Mouse (Mus musculus): ENCODE results near the gene Tmprss6.

Tmprss6 gene

GRCm38 (mm10) chr15:78447121-78447520 lies 21.3 kb downstream of the Tmprss6 start:
- no peak for DNase-seq (ENCODE audit: low spot score)

GRCm38 (mm10) chr15:78443857-78444256 lies 24.6 kb downstream of the Tmprss6 start:
- no peak for DNase-seq (ENCODE audit: low spot score)

GRCm38 (mm10) chr15:78442231-78442630 lies 26.2 kb downstream of the Tmprss6 start:
- no peak for DNase-seq (ENCODE audit: low spot score)

- no peak for DNase-seq (ENCODE audit: low spot score)
Observed at GRCm38 (mm10) chr15:78438973-78439372, 29.5 kb downstream of the Tmprss6 start.

- no peak for DNase-seq (ENCODE audit: low spot score)
Observed at GRCm38 (mm10) chr15:78438505-78438904, 29.9 kb downstream of the Tmprss6 start.

- DNase-seq (ENCODE audit: low spot score) = peak; percentile 70
Observed at GRCm38 (mm10) chr15:78438018-78438394, 30.4 kb downstream of the Tmprss6 start.

GRCm38 (mm10) chr15:78437237-78438017 lies 31.0 kb downstream of the Tmprss6 start:
- peak; percentile 87 for DNase-seq (ENCODE audit: low spot score)

- peak; percentile 97 for DNase-seq (ENCODE audit: low spot score)
Observed at GRCm38 (mm10) chr15:78436380-78437192, 31.8 kb downstream of the Tmprss6 start.

- DNase-seq (ENCODE audit: low spot score) = no peak
Observed at GRCm38 (mm10) chr15:78435681-78436080, 32.8 kb downstream of the Tmprss6 start.

- peak; percentile 74 for DNase-seq (ENCODE audit: low spot score)
Observed at GRCm38 (mm10) chr15:78434896-78435520, 33.4 kb downstream of the Tmprss6 start.

- no peak for DNase-seq (ENCODE audit: low spot score)
Observed at GRCm38 (mm10) chr15:78431541-78432121, 36.8 kb downstream of the Tmprss6 start.

- DNase-seq (ENCODE audit: low spot score) = no peak
Observed at GRCm38 (mm10) chr15:78430874-78431273, 37.6 kb downstream of the Tmprss6 start.

GRCm38 (mm10) chr15:78429871-78430622 lies 38.4 kb downstream of the Tmprss6 start:
- no peak for DNase-seq (ENCODE audit: low spot score)

GRCm38 (mm10) chr15:78429139-78429459 lies 39.3 kb downstream of the Tmprss6 start:
- DNase-seq (ENCODE audit: low spot score) = no peak

- DNase-seq (ENCODE audit: low spot score) = peak; percentile 84
Observed at GRCm38 (mm10) chr15:78428391-78429138, 39.9 kb downstream of the Tmprss6 start, which contains the start of gene Kctd17. Gene Kctd17, plus strand, starts transcription at chr15:78428564.

- DNase-seq (ENCODE audit: low spot score) = no peak
Observed at GRCm38 (mm10) chr15:78425230-78425629, 43.2 kb downstream of the Tmprss6 start.

GRCm38 (mm10) chr15:78424507-78424906 lies 43.9 kb downstream of the Tmprss6 start:
- no peak for DNase-seq (ENCODE audit: low spot score)

GRCm38 (mm10) chr15:78422046-78422956 lies 46.1 kb downstream of the Tmprss6 start:
- peak; percentile 95 for DNase-seq (ENCODE audit: low spot score)

- no peak for DNase-seq (ENCODE audit: low spot score)
Observed at GRCm38 (mm10) chr15:78420395-78420794, 48.0 kb downstream of the Tmprss6 start.

- peak; percentile 72 for DNase-seq (ENCODE audit: low spot score)
Observed at GRCm38 (mm10) chr15:78416937-78417336, 51.5 kb downstream of the Tmprss6 start.

Measured in testis, postnatal 10 days (tissue).